Mouse (Mus musculus) urinary bladder, postnatal 25 days (tissue): ENCODE results near the gene Krt86.
A peak's percentile ranks its signal among the peaks of the same experiment; 100 is the strongest.
"Not testable (repeated sequence)": the region's sequence is repeated elsewhere in the genome, so short reads cannot be mapped to it uniquely, and the experiment has no call there.

Experiments used
- DNase-seq: peaks from one replicate; pipeline ENCODE4 v3.0.0; 2022; ENCODE audit warnings: low spot score

Gene Krt86

DNA sequence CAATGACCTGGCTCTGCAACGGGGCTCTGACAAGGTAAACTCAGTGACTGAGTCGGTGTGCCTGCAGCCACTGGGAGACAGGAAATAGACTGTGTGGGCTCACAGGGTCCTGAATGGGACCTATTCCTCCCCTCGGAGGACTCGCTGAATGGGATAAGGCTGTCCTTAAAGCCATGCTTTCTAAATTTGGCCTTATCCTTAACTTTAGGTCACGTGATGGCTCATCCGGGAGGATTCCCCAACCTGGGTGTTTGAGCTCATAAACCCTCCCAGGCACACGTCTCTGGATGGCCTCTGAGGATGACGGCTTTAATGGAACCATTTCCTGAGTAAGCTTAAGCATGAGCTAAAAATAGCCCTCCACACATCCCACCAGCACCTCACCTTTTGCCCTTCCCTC lies 19.4 kb downstream of the Krt86 start:
- DNase-seq: no peak

DNA sequence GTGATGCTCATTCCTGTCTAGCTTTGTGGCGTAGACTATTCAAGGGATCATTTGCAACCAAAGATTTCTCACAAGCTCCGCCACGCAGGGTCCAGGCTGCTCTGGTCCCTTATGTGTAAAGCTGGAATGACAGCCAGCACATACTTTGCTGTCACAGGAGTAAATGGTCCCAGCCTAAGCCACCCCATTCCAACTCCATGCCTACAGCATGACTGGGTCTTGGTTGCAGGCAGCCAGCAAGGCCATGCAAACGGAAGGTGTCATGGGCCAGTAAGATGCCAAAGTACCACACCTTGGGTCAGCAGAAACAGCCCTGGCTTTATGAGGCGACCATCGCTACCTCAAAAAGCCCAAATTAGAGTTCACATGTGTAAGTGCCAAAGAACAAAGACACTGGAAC lies 20.4 kb downstream of the Krt86 start:
- DNase-seq: no peak

DNA sequence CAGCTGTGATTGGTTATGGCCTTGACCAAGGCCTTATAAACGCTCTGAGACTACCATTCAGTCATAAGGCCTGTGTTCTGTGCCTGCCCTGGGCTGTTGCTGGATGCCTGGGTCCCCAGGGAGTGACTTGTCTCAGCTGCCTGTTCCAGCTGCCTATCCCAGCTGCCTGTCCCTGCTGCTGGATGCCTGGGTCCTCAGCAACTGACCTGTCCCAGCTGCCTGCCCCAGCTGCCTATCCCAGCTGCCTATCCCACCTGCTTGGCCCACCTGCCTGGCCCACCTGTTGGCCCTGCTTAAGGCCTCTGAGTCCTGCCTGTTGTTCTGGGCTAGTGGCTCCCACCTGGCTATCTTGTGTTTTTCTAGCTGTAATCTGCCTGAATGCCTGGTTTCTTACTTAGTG lies 20.9 kb downstream of the Krt86 start:
- DNase-seq: no peak

GRCm38 (mm10) chr15:101495266-101495665 lies 22.0 kb downstream of the Krt86 start:
- no peak for DNase-seq

DNA sequence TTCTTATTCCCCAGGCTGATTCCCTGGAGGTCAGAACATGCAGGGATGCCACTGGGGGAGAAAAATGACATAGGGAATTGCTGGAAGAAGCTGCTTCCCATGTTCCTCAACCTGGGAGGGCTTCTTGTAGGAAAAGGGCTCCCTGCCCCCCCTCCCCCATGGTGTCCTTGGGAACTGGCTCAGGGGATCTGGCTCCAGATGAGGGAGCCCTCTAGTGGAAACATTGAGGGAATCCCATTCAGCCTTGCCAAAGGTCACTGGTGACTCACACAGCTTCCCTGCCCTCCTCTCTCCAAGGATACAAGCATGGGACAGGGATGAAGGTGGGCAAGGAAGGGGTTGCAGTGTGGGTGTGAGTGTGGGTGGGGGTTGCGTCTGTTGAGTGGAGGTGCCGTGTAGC lies 23.9 kb downstream of the Krt86 start:
- peak; percentile 13 for DNase-seq

DNA sequence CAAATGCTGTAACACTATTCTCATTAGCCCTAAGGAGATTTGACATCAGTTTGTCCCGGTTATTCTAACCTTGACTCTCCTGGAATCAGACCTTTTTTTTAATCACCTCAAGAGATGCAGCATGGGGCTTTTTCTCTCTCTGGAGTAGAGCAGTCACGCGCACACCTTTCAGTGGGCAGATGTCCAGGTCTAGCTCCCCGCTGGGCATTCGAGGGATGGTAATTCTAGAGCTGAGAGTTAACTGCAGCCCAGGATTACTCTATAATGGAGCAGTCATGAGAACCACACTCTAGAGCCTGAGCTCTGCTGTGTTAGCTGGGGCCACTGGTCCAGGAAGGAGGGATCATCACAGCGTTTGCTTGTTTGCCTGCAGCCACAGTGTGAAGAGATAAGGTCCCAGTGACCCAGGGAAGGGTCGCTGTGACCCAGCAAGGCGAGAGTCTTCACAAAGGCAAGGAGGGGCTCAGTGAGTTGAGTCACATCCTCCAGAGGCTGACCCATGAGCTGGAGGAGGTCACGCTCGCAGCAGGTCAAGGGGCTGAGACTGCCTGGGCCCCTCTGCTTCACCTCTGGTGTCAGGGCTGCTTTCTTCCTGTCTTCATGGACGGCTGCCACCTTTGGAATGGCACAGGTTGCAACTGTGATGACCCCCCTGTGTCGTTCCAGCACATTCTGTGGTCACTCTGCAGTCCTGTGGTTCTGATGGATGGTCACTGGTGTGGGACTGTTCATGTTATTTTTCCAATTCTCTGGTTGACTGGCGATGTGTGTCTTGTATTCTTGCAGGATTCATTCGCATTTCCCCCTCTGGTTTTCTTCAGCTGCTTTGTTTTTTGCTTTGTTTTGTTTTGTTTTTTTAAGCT lies 33.8 kb downstream of the Krt86 start:
- DNase-seq: no peak

DNA sequence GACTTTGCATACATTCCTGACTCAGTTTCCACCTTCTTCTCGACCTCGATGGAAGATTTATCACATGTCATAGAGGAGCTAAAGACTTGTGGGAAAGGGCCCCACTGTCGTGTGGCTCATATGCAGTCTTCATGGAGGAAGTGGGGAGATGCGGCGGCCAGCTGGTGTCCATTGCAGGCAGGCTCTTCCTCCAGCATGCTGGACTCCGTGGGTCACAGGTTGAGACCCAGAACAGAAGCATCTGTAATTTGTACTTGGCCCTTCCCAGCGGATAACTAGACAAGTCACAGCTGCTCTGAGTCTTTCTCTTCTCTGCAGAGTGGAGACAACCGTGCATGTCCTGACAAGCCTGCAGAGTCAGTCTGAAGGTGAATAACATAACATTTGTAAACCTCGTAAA lies 35.0 kb downstream of the Krt86 start:
- DNase-seq: no peak

DNA sequence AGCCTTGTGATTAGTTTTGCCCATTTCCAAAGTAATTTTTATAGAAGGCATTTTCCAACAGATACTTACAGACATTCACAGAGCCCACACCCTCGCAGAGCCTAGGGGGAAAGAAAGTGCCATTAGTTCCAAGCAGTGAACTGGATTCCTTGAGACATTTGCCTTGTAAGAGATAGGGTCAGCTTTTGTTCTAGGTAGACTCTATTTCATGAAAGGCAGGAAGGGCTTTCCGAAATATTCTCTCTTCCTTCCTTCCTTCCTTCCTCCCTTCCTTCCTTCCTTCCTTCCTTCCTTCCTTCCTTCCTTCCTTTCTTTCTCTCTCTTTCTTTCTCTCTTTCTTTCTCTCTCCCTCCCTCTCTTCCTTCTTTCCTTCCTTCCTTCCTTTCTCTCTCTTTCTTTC lies 43.9 kb downstream of the Krt86 start, which contains the start of gene Gm49425:
TSS of gene Gm49425 (minus strand) at position 101 of the 400 bp plus-strand sequence.
- DNase-seq: not testable (repeated sequence)

- DNase-seq: peak; percentile 74
Measured at GRCm38 (mm10) chr15:101519792-101520191, 46.5 kb downstream of the Krt86 start.

DNA sequence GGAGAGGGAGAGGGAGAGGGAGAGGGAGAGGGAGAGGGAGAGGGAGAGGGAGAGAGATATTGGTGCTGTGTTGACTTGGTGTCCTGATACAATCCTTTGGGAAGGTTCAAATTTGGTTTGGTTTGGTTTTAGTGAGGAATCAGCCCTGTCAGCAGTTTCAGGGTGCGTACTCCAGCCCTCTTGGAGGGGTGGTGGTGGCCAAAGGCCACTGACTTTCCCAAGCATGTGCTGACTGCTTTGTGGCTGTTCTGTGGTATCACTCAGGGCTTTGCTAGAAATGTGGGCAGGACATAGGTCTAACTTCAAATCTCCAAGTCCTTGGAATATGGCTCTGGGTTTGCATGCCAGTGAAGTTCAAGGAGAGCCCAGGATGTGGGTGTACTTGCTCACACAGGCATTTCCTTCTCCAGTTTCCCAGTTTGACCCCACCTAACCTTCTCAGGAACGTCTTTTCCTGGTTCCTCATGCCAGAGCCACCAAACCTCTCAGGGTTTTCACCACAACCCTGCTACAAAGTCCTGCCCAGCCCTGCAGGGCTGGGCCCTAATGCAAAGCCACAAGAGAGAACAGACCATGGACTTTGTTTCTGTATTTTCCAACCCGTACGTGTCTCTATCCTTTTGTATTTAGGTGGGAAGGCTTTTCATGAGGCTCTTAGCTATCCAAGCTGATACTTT lies 49.4 kb downstream of the Krt86 start:
- no peak for DNase-seq
